Mouse (Mus musculus) monocyte, adult 59 days (primary cell): Measurements from ENCODE around the gene Gm21244. TPM values are rescaled to one million over a fixed set of nuclear protein-coding genes. Genes with fewer than 3 reads are reported as not detected.

ENCODE experiments used
- total RNA-seq, 2 experiments: library from RNA; stranded (reverse); gene quantifications; one replicate each; pipeline ENCODE4 v1.2.4; 2023

The Gm21244 gene
- not detected for total RNA-seq

GRCm38 (mm10) chrY:7169193-7169592, at the start of gene Gm21244:
Gm21244 (minus strand) TSS chrY:7169293.

Other genes with a start within 250 kb of the Gm21244 start
- not detected for gene Gm28998, start 84.5 kb upstream of the Gm21244 start, total RNA-seq
- not detected for gene Gm21788, start 235.7 kb upstream of the Gm21244 start, total RNA-seq